Mouse (Mus musculus) olfactory bulb, adult 2 months (tissue): ENCODE measurements at regions not wholly inside any gene's neighbourhood (a gene's known extent, or its start where the extent isn't known, plus 50 kb on each side); places are given as distances from the start of the nearest gene placed in this dataset.

ENCODE experiments used
- H3K27ac ChIP-seq: fragments of 200-500 bp; 2 replicates; pipeline ENCODE4 v1.5.1; 2012; ENCODE audit warnings: low read depth, low read length; ENCODE audit not compliant: insufficient read depth
- H3K4me1 ChIP-seq: fragments of 200-500 bp; 2 replicates; pipeline ENCODE4 v1.6.1; 2012; ENCODE audit warnings: low read length; ENCODE audit not compliant: control insufficient read depth, insufficient read depth
- H3K4me3 ChIP-seq: fragments of 200-500 bp; 2 replicates; pipeline ENCODE4 v1.5.1; 2012; ENCODE audit warnings: mild to moderate bottlenecking, low read depth, low read length, moderate library complexity; ENCODE audit not compliant: insufficient read depth
- CTCF ChIP-seq: fragments of 200-500 bp; IDR thresholded peaks from 2 replicates; pipeline ENCODE4 v1.5.1; 2012; ENCODE audit warnings: low read depth, mild to moderate bottlenecking, low read length, moderate library complexity; ENCODE audit not compliant: insufficient read depth
- POLR2A ChIP-seq: fragments of 200-500 bp; IDR thresholded peaks from 2 replicates; pipeline ENCODE4 v1.6.1; 2012; ENCODE audit warnings: mild to moderate bottlenecking, low read depth, low read length, moderate library complexity; ENCODE audit not compliant: insufficient read depth
- WGBS: fragments of 180-500 bp; shearing (Covaris S2); methylation state at CpG from one replicate; pipeline ENCODE4 v1.1.7; 2018; 5-methylcytosine and 5-hydroxymethylcytosine counted together

GRCm38 (mm10) chr11:57958233-57958632, 50.6 kb upstream of the Larp1 start:
- Histone ChIP-seq H3K27ac (no peak overlapping the region), H3K4me3 (no peak overlapping the region), H3K4me1 (peaks cover 3% of the 10 kb centered on the region)
- WGBS, result 86% methylated on average over 7 of the region's 7 CpGs
- TF ChIP-seq CTCF (no peak), POLR2A (no peak)

DNA sequence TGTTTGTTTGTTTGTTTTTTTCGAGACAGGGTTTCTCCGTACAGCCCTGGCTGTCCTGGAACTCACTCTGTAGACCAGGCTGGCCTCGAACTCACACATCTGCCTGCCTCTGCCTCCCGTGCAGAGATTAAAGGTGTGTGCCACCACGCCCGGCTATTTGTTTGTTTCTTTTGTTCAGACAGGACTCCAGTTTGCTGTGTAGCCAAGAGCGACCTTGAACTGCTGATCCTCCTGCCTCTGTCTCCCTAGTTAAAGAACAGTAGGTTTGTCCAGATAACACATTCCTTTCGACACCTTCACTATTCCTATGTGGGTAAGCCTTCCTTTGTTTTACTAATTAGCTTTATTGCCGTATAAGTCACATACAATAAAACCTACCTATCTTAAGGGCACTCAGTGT, 52.0 kb upstream of the Larp1 start:
- TF ChIP-seq CTCF (no peak), POLR2A (no peak)
- no peaks in the 10 kb centered on the region for H3K4me1 ChIP-seq
- WGBS, result 96% methylated on average over 9 of the region's 9 CpGs
- no peak overlapping the region for H3K27ac ChIP-seq
- no peak overlapping the region for H3K4me3 ChIP-seq

- WGBS, result 93% methylated on average over 2 of the region's 2 CpGs
- TF ChIP-seq CTCF, result no peak
- no peak overlapping the region for H3K4me3 ChIP-seq
- no peak overlapping the region for H3K27ac ChIP-seq
- H3K4me1 ChIP-seq, result no peaks in the 10 kb centered on the region
Observed at GRCm38 (mm10) chr11:57956076-57956475, 52.8 kb upstream of the Larp1 start.

DNA sequence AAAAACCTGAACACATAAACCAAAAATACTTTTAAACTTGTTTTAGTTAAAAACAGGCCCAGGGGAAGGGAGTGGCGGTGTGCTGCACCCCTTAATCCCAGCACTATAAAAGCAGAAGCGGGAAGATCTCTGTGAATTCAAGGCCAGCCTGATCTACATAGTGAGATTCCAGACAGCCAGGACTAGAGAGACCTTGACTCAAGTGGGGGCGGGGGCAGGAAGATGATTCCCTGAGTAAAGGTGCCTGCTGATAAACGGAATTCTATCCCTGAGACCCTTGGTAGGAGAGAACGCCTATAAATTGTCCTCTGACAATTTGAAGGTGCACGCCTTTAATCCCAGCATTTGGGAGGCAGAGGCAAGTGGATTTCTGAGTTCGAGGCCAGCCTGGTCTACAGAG, 53.4 kb upstream of the Larp1 start:
- TF ChIP-seq CTCF (no peak), POLR2A (no peak)
- 95% methylated on average over 7 of the region's 7 CpGs for whole genome bisulfite sequencing
- Histone ChIP-seq H3K27ac (no peak overlapping the region), H3K4me3 (no peak overlapping the region), H3K4me1 (no peaks in the 10 kb centered on the region)

DNA sequence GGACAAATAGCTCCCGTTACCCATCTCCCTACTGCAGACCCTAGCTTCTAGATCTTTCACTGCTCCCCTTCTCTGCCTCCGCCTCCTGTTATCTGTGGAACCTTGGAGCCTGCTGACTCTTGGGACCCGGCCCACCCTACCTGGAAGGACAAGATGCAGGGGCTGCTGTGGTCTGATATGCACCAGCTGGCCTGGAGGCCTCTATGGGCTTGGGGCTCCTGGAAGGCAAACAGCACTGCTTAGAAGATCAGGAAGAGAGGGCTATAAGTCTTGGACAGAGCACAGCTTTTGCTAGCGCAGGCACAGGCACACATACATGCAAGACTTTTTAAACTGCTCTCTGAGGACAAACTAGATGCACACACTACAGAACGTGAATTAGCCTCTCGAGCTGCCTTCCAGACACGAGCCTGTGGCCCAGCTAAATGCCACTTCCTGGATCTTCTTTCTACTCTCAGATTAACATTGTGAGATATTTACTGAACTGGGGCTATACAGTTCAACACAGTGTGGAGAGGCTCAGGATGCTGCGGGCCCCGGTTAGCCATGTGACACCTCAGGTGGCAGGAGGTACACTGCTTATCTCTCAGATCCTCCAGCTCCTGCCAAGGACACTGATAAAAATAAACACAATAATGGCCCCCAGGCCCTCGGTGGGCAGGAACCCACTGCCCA, 54.2 kb upstream of the Larp1 start:
- no peaks in the 10 kb centered on the region for H3K4me1 ChIP-seq
- TF ChIP-seq CTCF, result no peak
- TF ChIP-seq POLR2A, result no peak
- 87% methylated on average over 10 of the region's 10 CpGs for WGBS

GRCm38 (mm10) chr11:57953694-57954093, 55.2 kb upstream of the Larp1 start:
- Histone ChIP-seq H3K27ac (no peak overlapping the region), H3K4me3 (no peak overlapping the region), H3K4me1 (no peaks in the 10 kb centered on the region)
- 86% methylated on average over 7 of the region's 7 CpGs for WGBS
- TF ChIP-seq POLR2A (no peak), CTCF (no peak)

More for the DNA sequence above, 54.2 kb upstream of the Larp1 start:
- Histone ChIP-seq H3K27ac (no peak overlapping the region), H3K4me3 (no peak overlapping the region)

DNA sequence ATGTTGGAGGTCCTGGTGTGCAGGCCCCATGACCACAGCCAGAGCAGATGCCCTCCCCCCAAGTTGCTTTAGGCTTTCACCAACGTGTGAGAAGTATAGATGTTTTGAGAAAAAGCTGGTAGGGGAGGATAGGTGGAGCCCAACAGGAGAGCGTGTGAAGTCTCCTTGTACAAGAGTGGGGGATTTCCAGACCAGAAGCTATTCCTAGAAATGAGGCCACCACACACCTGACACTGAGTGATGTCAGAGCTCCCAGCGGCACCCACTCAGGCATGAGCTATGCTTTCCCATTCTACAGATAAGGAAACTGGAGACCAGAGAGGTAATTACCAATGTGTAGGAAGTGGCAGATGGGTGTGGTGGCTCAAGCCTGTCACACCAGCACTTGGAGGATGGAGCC, 56.2 kb upstream of the Larp1 start:
- Histone ChIP-seq H3K4me1 (no peaks in the 10 kb centered on the region), H3K27ac (no peak overlapping the region), H3K4me3 (no peak overlapping the region)
- TF ChIP-seq CTCF (no peak), POLR2A (no peak)
- WGBS, result 68% methylated on average over 3 of the region's 3 CpGs

GRCm38 (mm10) chr11:57951541-57952326, 57.1 kb upstream of the Larp1 start:
- WGBS, result 85% methylated on average over 20 of the region's 20 CpGs
- no peak overlapping the region for H3K27ac ChIP-seq
- no peaks in the 10 kb centered on the region for H3K4me1 ChIP-seq
- H3K4me3 ChIP-seq, result no peak overlapping the region
- TF ChIP-seq CTCF (no peak), POLR2A (no peak)

GRCm38 (mm10) chr11:57950989-57951388, 57.9 kb upstream of the Larp1 start:
- Histone ChIP-seq H3K4me3 (no peak overlapping the region), H3K27ac (no peak overlapping the region), H3K4me1 (no peaks in the 10 kb centered on the region)
- TF ChIP-seq CTCF, result no peak
- no peak for TF ChIP-seq POLR2A
- WGBS, result 0% methylated on average over 4 of the region's 4 CpGs
